Mouse (Mus musculus): ENCODE results near the gene Smap2. TPM values are rescaled to one million over a fixed set of nuclear protein-coding genes. Genes with fewer than 3 reads are reported as not detected.

Smap2 gene
- polyA plus RNA-seq, 1 experiment from 2014 or later: 35.3 TPM

- Histone ChIP-seq H3K4me3 (ENCODE audit: low read depth, low read length) (no peak overlapping the region), H3K27me3 (replicated peaks; ENCODE audit: control insufficient read depth, insufficient read depth, low read length) (no peaks in the 10 kb centered on the region), H3K4me1 (ENCODE audit: control insufficient read depth, insufficient read depth, low read length) (peaks cover 24% of the 10 kb centered on the region), H3K9ac (ENCODE audit: low read length) (no peak overlapping the region), H3K36me3 (ENCODE audit: control insufficient read depth, insufficient read depth, low read length) (no peaks in the 10 kb centered on the region), H3K9me3 (replicated peaks; ENCODE audit: control insufficient read depth, low read length) (no peaks in the 10 kb centered on the region), H3K4me2 (ENCODE audit: low read length) (no peak overlapping the region), H3K27ac (ENCODE audit: low read depth, low read length) (peak overlapping the region; percentile 87)
- ATAC-seq: no peak
- DNase-seq (ENCODE audit: low spot score): no peak
- WGBS: 82% methylated on average over 1 of the region's 1 CpGs
Measured at GRCm38 (mm10) chr4:121001659-121002058, 15.4 kb downstream of the Smap2 start.

DNA sequence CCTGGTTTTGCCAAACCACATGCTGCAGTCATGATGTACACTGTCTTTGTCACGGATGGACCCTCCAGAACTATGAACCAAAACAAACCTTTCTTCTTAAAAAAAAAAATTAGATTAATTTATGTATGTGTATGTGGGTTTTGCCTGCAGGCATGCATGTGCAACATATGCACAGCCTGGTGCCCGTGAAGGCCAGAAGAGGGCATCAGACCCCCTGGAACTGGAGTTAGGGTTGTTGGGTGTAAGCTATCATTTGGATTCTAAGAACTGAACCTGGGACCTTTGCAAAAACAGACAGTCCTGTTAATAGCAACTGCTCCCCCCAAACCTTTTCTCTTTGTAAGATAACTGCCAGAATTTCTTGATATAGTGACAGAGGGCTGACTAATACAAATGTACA, 16.0 kb downstream of the Smap2 start:
- no peak for ATAC-seq
- Histone ChIP-seq H3K4me2 (ENCODE audit: low read length) (no peak overlapping the region), H3K4me1 (ENCODE audit: control insufficient read depth, insufficient read depth, low read length) (peaks cover 24% of the 10 kb centered on the region), H3K9ac (ENCODE audit: low read length) (no peak overlapping the region), H3K36me3 (ENCODE audit: control insufficient read depth, insufficient read depth, low read length) (no peaks in the 10 kb centered on the region), H3K27me3 (replicated peaks; ENCODE audit: control insufficient read depth, insufficient read depth, low read length) (no peaks in the 10 kb centered on the region), H3K9me3 (replicated peaks; ENCODE audit: control insufficient read depth, low read length) (no peaks in the 10 kb centered on the region), H3K27ac (ENCODE audit: low read depth, low read length) (no peak overlapping the region), H3K4me3 (ENCODE audit: low read depth, low read length) (no peak overlapping the region)
- no peak for DNase-seq (ENCODE audit: low spot score)
- WGBS: 91% methylated on average over 2 of the region's 2 CpGs

DNA sequence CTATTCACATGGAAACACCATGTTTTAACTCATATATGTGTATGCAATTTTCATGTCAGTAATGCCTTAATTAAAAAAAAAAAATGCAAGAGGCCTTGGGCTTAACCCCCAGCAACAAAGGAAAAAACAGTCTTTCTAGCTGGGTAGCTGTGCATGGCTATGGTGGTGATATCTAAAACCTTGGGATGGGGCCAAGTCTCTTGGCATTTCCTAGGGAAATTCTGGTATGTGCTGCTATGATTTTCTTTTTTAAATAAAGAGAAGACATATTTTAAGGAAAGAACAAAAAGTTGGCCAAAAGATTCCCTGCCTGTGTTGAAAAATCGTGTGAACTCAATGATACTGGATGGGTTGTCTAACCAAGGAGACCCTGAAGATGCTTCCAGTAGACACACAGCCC, 21.1 kb downstream of the Smap2 start:
- Histone ChIP-seq H3K27ac (ENCODE audit: low read depth, low read length) (no peak overlapping the region), H3K9ac (ENCODE audit: low read length) (no peak overlapping the region), H3K4me1 (ENCODE audit: control insufficient read depth, insufficient read depth, low read length) (no peaks in the 10 kb centered on the region), H3K9me3 (replicated peaks; ENCODE audit: control insufficient read depth, low read length) (no peaks in the 10 kb centered on the region), H3K4me2 (ENCODE audit: low read length) (no peak overlapping the region), H3K36me3 (ENCODE audit: control insufficient read depth, insufficient read depth, low read length) (no peaks in the 10 kb centered on the region), H3K27me3 (replicated peaks; ENCODE audit: control insufficient read depth, insufficient read depth, low read length) (no peaks in the 10 kb centered on the region), H3K4me3 (ENCODE audit: low read depth, low read length) (no peak overlapping the region)
- ATAC-seq (no peak), DNase-seq (ENCODE audit: low spot score) (no peak)
- WGBS: 81% methylated on average over 1 of the region's 1 CpGs

GRCm38 (mm10) chr4:120993025-120993424, 24.0 kb downstream of the Smap2 start:
- Histone ChIP-seq H3K9ac (ENCODE audit: low read length) (no peak overlapping the region), H3K4me3 (ENCODE audit: low read depth, low read length) (no peak overlapping the region), H3K4me1 (ENCODE audit: control insufficient read depth, insufficient read depth, low read length) (no peaks in the 10 kb centered on the region), H3K27me3 (replicated peaks; ENCODE audit: control insufficient read depth, insufficient read depth, low read length) (no peaks in the 10 kb centered on the region), H3K36me3 (ENCODE audit: control insufficient read depth, insufficient read depth, low read length) (no peaks in the 10 kb centered on the region), H3K9me3 (replicated peaks; ENCODE audit: control insufficient read depth, low read length) (no peaks in the 10 kb centered on the region), H3K4me2 (ENCODE audit: low read length) (no peak overlapping the region), H3K27ac (ENCODE audit: low read depth, low read length) (no peak overlapping the region)
- ATAC-seq (no peak), DNase-seq (ENCODE audit: low spot score) (no peak)
- WGBS: 90% methylated on average over 1 of the region's 1 CpGs

DNA sequence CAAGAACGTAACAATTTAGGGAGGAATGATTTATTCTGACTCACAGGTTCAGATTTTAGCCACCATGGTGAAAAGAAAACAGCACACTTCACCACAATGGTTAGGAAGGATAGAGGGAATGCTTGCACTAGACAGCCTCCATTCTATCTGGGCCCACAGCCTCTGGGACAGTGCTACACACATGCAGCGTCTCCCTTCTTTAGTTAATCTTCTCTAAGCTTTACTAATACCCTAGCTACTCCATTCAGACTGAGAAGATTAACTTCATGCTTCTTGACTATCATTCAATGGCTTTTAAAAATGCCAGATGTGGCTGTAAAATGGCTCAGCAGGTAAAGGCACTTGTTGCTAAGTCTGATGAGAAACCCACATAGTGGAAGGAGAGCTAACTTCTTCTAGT, 24.8 kb downstream of the Smap2 start:
- no peaks in the 10 kb centered on the region for H3K36me3 ChIP-seq (ENCODE audit: control insufficient read depth, insufficient read depth, low read length)
- no peak overlapping the region for H3K4me3 ChIP-seq (ENCODE audit: low read depth, low read length)
- no peak for DNase-seq (ENCODE audit: low spot score)
- H3K4me2 ChIP-seq (ENCODE audit: low read length): no peak overlapping the region
- WGBS: 36% methylated on average over 2 of the region's 2 CpGs
- no peak for ATAC-seq
- H3K27ac ChIP-seq (ENCODE audit: low read depth, low read length): no peak overlapping the region
- H3K27me3 ChIP-seq (replicated peaks; ENCODE audit: control insufficient read depth, insufficient read depth, low read length): no peaks in the 10 kb centered on the region
- no peaks in the 10 kb centered on the region for H3K9me3 ChIP-seq (replicated peaks; ENCODE audit: control insufficient read depth, low read length)
- H3K9ac ChIP-seq (ENCODE audit: low read length): no peak overlapping the region
- no peaks in the 10 kb centered on the region for H3K4me1 ChIP-seq (ENCODE audit: control insufficient read depth, insufficient read depth, low read length)

GRCm38 (mm10) chr4:120987319-120987718, 29.7 kb downstream of the Smap2 start:
- no peaks in the 10 kb centered on the region for H3K27me3 ChIP-seq (replicated peaks; ENCODE audit: control insufficient read depth, insufficient read depth, low read length)
- no peak overlapping the region for H3K4me3 ChIP-seq (ENCODE audit: low read depth, low read length)
- DNase-seq (ENCODE audit: low spot score): no peak
- peaks cover 13% of the 10 kb centered on the region; the same call in 1 of the 2 replicates for H3K36me3 ChIP-seq (ENCODE audit: control insufficient read depth, insufficient read depth, low read length)
- ATAC-seq: no peak
- no peak overlapping the region for H3K4me2 ChIP-seq (ENCODE audit: low read length)
- no peak overlapping the region for H3K27ac ChIP-seq (ENCODE audit: low read depth, low read length)
- H3K4me1 ChIP-seq (ENCODE audit: control insufficient read depth, insufficient read depth, low read length): no peaks in the 10 kb centered on the region
- H3K9me3 ChIP-seq (replicated peaks; ENCODE audit: control insufficient read depth, low read length): no peaks in the 10 kb centered on the region
- WGBS: 83% methylated on average over 4 of the region's 4 CpGs
- no peak overlapping the region for H3K9ac ChIP-seq (ENCODE audit: low read length)

DNA sequence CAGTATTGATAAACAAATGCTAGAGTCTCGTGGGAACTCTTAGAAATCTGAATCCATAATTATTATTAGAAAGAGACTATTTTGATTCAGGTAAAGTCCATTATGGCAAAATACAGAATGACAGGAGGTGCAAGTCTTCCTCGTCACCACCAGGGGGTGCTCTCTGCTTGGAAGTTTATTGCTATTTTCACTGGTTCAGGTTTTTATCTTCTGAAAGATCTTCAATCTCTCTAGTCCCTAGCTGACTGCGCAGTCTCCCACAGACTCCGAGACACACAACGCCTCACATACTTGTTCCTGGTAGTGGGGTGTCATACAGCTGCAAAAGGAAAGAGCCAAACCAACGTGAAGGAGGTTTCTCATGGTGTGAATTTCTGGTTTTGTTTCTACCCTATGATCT, 30.6 kb downstream of the Smap2 start:
- peak; percentile 67 for ATAC-seq
- Histone ChIP-seq H3K27me3 (replicated peaks; ENCODE audit: control insufficient read depth, insufficient read depth, low read length) (no peaks in the 10 kb centered on the region), H3K27ac (ENCODE audit: low read depth, low read length) (no peak overlapping the region), H3K36me3 (ENCODE audit: control insufficient read depth, insufficient read depth, low read length) (peaks cover 15% of the 10 kb centered on the region; the same call in 1 of the 2 replicates), H3K4me1 (ENCODE audit: control insufficient read depth, insufficient read depth, low read length) (no peaks in the 10 kb centered on the region), H3K9me3 (replicated peaks; ENCODE audit: control insufficient read depth, low read length) (no peaks in the 10 kb centered on the region), H3K9ac (ENCODE audit: low read length) (no peak overlapping the region), H3K4me2 (ENCODE audit: low read length) (no peak overlapping the region), H3K4me3 (ENCODE audit: low read depth, low read length) (no peak overlapping the region)
- 31% methylated on average over 6 of the region's 6 CpGs for WGBS
- peak; percentile 78 for DNase-seq (ENCODE audit: low spot score)

- Histone ChIP-seq H3K9me3 (replicated peaks; ENCODE audit: control insufficient read depth, low read length) (no peaks in the 10 kb centered on the region), H3K4me1 (ENCODE audit: control insufficient read depth, insufficient read depth, low read length) (no peaks in the 10 kb centered on the region), H3K4me3 (ENCODE audit: low read depth, low read length) (no peak overlapping the region), H3K9ac (ENCODE audit: low read length) (no peak overlapping the region), H3K27me3 (replicated peaks; ENCODE audit: control insufficient read depth, insufficient read depth, low read length) (no peaks in the 10 kb centered on the region), H3K4me2 (ENCODE audit: low read length) (no peak overlapping the region), H3K36me3 (ENCODE audit: control insufficient read depth, insufficient read depth, low read length) (peaks cover 35% of the 10 kb centered on the region), H3K27ac (ENCODE audit: low read depth, low read length) (no peak overlapping the region)
- 96% methylated on average over 3 of the region's 3 CpGs for WGBS
- ATAC-seq: no peak
- no peak for DNase-seq (ENCODE audit: low spot score)
Measured at GRCm38 (mm10) chr4:120978221-120978620, 38.8 kb downstream of the Smap2 start.

DNA sequence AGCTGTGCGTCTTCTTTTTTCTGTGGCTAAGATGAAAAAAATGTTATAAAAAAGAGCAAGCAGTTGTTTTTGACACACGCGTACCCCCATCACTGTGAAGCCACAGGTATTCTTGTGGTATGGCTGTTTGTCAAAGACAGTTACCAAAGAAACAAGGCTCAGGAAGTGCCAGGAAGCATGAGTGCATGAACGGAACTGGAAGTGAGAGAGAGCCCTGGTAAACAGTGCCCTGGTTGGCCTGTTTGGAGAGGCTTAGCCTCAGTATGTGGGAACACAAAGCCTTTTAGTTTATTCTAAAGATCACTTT, 41.7 kb downstream of the Smap2 start:
- DNase-seq (ENCODE audit: low spot score): no peak
- no peak overlapping the region for H3K4me2 ChIP-seq (ENCODE audit: low read length)
- WGBS: 94% methylated on average over 4 of the region's 4 CpGs
- ATAC-seq: no peak
- H3K4me1 ChIP-seq (ENCODE audit: control insufficient read depth, insufficient read depth, low read length): no peaks in the 10 kb centered on the region
- no peak overlapping the region for H3K27ac ChIP-seq (ENCODE audit: low read depth, low read length)
- H3K27me3 ChIP-seq (replicated peaks; ENCODE audit: control insufficient read depth, insufficient read depth, low read length): no peaks in the 10 kb centered on the region
- H3K9ac ChIP-seq (ENCODE audit: low read length): no peak overlapping the region
- no peak overlapping the region for H3K4me3 ChIP-seq (ENCODE audit: low read depth, low read length)
- H3K9me3 ChIP-seq (replicated peaks; ENCODE audit: control insufficient read depth, low read length): no peaks in the 10 kb centered on the region
- H3K36me3 ChIP-seq (ENCODE audit: control insufficient read depth, insufficient read depth, low read length): peaks cover 46% of the 10 kb centered on the region
